Mouse (Mus musculus) A20 (cell line): ENCODE results near the gene Ptbp1.
"Not testable (repeated sequence)": the region's sequence is repeated elsewhere in the genome, so short reads cannot be mapped to it uniquely, and the experiment has no call there.

Experiments used
- DNase-seq: peaks from one replicate; pipeline ENCODE4 v3.0.0-alpha.2; 2011; ENCODE audit warnings: low read depth, low spot score

Gene Ptbp1

GRCm38 (mm10) chr10:79883297-79884084 lies 29.3 kb downstream of the Ptbp1 start:
- peak; percentile 75 for DNase-seq

DNA sequence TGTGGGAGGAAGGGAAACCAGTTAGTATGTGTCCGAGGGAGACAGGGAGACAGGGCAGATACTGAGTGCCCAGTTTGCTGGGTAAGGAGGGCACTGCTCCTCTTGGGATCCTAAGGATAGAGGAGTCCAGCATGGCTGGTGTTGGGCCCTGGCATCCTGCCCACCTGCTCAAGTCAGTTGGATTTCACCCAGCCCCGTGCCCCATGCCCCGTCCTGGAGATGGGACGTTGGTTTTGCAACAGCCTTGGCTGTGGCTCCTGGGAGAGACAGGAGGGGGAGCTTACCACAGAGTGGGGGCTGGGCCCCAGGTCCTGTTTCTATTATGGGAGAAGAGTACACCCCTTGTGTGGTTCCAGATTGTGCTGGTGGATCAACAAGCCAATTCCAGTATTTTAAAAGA lies 30.2 kb downstream of the Ptbp1 start:
- no peak for DNase-seq

- not testable (repeated sequence) for DNase-seq
Observed at GRCm38 (mm10) chr10:79884938-79885337, 30.7 kb downstream of the Ptbp1 start.

GRCm38 (mm10) chr10:79886054-79886453 lies 31.8 kb downstream of the Ptbp1 start, which contains the start of gene Elane:
Gene Elane (plus strand): TSS chr10:79886247.
- no peak for DNase-seq

GRCm38 (mm10) chr10:79886611-79887010 lies 32.4 kb downstream of the Ptbp1 start:
- DNase-seq: no peak

GRCm38 (mm10) chr10:79889386-79889785 lies 35.2 kb downstream of the Ptbp1 start:
- DNase-seq: no peak

DNA sequence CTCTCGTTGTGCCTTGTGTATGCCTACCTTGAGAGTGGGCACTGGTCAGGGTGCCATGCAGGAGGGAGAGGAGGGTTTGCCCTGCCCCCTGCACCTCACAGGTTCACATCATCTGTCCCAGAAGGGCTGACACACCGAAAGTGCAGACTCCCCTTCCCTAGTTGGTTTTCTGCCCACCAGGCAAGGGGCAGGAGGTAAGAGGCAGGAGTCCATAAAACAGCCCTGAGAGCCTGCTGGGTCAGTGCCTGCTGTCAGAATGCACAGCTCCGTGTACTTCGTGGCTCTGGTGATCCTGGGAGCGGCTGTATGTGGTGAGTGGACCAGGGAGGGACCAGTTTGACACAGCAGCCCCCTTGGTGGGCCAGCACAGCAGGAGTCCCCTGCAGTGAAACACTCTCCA lies 36.4 kb downstream of the Ptbp1 start, which contains the start of gene Cfd:
Cfd (plus strand) TSS at position 184 of the 400 bp plus-strand sequence.
- no peak for DNase-seq

- DNase-seq: peak; percentile 86
Observed at GRCm38 (mm10) chr10:79892451-79893118, 38.4 kb downstream of the Ptbp1 start.

GRCm38 (mm10) chr10:79896306-79896705 lies 42.1 kb downstream of the Ptbp1 start:
- no peak for DNase-seq

- no peak for DNase-seq
Observed at GRCm38 (mm10) chr10:79896814-79897213, 42.6 kb downstream of the Ptbp1 start.

GRCm38 (mm10) chr10:79897316-79898245 lies 43.4 kb downstream of the Ptbp1 start:
- no peak for DNase-seq

GRCm38 (mm10) chr10:79900951-79901410 lies 46.8 kb downstream of the Ptbp1 start:
- DNase-seq: no peak

DNA sequence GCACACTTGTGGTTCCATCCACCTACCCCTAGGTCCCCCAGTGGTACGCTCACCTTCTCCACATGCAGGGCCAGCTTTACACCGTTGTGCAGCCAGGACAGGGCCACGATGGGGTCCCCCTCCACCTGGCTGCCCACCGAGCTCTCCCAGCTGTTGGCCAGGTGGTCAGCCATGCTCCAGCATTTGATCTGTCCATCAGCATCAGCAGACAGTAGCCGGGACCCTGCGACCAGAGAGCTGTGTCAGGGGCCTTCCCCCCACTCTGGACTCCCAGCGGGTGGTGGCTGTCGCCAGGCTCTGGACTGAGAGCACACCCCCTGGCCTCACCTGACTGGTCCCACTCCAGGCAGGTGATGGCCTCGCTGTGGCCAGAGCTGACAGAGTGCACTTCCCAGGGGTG lies 52.5 kb downstream of the Ptbp1 start:
- DNase-seq: no peak

- DNase-seq: no peak
Observed at GRCm38 (mm10) chr10:79907415-79907814, 53.2 kb downstream of the Ptbp1 start.

DNA sequence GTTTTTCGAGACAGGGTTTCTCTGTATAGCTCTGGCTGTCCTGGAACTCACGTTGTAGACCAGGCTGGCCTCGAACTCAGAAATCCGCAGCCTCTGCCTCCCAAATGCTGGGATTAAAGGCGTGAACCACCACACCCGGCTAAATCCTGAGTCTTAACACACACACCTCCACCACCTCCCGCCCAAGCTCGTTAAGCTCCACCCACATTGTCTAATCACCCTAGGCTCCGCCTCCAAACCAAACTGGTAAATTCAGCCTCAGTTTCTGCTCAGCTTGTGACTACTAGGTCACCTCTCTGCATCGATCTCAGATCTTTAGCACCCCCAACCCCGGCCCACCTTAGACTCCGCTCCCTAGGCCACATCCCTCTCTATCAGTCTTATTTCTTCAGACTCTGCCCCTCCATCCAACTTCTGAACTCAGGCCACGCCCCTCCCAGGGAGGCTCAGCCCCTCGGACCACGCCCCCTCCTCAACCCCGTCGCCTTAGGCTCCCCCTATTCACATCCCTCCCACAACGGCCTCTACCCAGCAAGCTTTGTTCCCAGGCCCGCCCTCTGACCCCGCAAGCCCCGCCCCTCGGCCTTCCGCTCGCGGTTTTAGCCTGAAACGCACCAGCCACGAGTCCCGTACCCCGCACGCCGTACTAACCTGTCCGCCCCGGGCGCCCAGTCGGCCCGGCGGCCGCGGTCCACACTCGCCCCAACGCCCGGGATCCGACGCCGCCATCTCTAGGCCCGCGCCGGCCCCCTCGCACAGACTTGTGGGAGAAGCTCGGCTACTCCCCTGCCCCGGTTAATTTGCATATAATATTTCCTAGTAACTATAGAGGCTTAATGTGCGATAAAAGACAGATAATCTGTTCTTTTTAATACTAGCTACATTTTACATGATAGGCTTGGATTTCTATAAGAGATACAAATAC lies 54.2 kb downstream of the Ptbp1 start, which contains the start of gene Med16:
Med16 (minus strand) TSS at position 757 of the 925 bp plus-strand sequence.
- peak; percentile 99 for DNase-seq

DNA sequence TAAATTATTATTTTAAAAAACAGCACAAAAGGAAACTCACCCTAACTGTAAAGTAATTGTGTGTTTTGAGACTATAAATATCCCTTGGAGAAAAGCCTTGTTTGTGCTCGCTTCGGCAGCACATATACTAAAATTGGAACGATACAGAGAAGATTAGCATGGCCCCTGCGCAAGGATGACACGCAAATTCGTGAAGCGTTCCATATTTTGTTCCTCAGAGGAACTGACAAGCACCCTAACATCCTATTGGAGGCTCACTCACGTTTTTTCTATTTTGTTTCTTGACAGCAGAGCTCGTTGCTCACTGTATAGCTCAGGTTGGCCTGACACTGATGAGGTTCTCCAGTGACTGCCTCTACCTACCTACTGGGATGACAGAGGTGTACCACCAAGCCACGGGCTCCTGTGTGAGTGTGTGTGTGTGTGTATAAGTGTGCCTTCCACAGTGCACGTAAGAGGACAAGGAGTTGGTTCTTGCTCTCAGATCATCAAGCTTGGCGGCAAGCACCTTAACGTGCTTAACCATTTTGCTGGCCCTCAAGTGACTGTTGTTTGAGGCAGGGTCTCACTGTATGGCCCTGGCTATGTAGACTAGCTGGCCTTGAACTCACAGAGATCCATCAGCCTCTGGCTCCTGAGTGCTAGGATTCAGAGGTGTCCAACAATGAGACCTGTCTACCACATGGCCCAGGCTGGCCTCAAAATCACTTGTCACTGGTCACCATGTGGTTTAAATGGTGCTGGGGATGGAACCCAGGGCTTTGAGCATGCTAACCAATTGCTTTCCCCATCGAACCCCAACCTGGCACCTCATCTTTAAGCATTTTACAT lies 55.1 kb downstream of the Ptbp1 start:
- DNase-seq: no peak

GRCm38 (mm10) chr10:79910556-79910955 lies 56.3 kb downstream of the Ptbp1 start, which contains the start of gene Gm26602:
Gene Gm26602 (plus strand): TSS chr10:79910856.
- no peak for DNase-seq

DNA sequence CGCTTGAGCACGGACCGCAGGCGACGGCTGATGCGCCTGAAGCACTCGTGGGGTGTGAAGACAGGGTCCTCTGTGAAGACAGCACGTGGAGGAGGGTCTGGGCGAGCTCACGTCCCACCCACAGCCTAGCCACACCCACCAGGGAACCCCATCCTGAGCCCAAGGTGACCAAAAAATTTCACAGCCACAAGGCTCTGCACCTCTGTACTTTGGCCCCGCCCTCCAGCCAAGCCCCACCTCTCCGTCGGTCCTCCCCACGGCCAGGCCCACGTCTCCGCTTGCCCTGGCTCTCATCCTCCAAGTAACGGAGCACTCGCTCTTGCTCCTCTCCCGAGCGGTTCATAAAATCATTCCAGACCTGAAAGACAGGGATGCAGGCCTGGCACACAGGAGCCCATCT lies 58.2 kb downstream of the Ptbp1 start:
- DNase-seq: no peak
